Mouse (Mus musculus) liver, embryonic 14.5 days (tissue): ENCODE data around the gene 1700021F07Rik.

Experiments
- CTCF ChIP-seq: IDR thresholded peaks from 2 replicates; pipeline ENCODE4 v1.5.1; 2016; ENCODE audit warnings: antibody characterized with exemption, low read depth, control low read depth
- EP300 ChIP-seq: IDR thresholded peaks from 2 replicates; pipeline ENCODE4 v1.6.1; 2016; ENCODE audit warnings: antibody characterized with exemption, low read depth

DNA sequence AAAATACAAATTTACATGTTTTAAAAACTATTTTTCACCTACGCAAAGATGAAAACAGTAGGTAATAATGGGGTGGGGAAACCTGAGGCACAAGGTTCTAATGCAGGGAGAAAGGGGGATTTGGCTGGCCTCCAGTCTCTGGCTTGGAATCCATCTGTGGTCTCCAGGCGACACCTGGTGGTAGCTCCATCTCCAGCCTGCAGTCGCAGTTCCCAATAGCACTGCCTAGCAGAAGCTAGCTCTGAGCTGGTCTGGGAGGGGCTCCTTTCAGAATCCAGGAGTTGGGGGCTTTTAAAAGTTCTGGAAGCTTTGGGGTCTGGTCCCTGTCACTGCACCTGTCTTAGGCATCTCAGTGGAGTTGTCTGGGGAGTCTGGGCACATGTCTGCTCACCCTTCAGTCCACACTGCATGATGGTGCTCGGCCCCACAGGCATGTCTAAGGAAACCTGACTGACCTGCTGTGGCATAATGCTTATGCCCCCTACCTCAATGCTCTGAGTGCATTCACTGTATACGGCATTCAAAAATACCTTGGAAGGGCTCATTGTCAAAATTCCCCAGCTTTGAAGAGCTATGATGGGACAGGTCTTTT, 39.6 kb downstream of the 1700021F07Rik start:
- TF ChIP-seq CTCF = peak; percentile 74
- no peak for TF ChIP-seq EP300
